Mouse (Mus musculus) monocyte, adult 5-6 weeks (primary cell): Measurements from ENCODE around the gene Timp1. TPM values are rescaled to one million over a fixed set of nuclear protein-coding genes. Genes with fewer than 3 reads are reported as not detected.
A peak's percentile ranks its signal among the peaks of the same experiment; 100 is the strongest.

Experiments
- ATAC-seq: fragments of 153-309, 156-312 bp; replicated peaks from 2 replicates; pipeline ENCODE4 v1.8.0; 2017; ENCODE audit warnings: mild to moderate bottlenecking; ENCODE audit not compliant: low TSS enrichment, insufficient number of reproducible peaks, severe bottlenecking, poor library complexity, low FRiP score
- total RNA-seq: library from RNA; stranded (forward); fragments of 200-1000, 200-491, 200-594 nt; gene quantifications from 3 replicates; pipeline ENCODE4 v1.2.3, GENCODE M21; 2017

Timp1 gene
- not detected in 3 replicates for total RNA-seq

DNA sequence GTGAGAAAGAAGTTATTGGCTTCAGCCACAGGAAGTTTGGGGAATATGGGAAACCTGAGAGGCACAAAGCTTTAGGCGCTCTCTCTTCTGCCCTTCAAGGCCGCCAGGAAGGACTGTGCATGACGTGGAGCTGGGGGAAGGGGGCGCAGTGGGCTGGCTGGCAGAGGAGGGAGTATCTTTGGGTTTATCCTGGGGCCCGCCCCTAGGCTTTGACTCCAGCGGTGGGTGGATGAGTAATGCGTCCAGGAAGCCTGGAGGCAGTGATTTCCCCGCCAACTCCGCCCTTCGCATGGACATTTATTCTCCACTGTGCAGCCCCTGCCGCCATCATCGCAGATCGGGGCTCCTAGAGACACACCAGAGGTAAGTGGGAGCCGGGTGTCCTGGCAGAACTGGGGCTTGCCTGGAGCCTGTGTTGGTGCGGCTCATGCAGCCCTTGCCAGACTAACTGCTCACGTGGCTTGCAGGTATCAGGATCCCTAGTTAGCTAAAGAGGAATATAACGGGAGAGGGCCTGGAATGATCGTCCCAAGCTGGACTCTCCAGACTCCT, at the start of gene Timp1:
TSS of gene Timp1 (plus strand) at position 205 of the 552 bp plus-strand sequence.
- ATAC-seq, result no peak

- no peak for ATAC-seq
These were observed 41.0 kb upstream of the Timp1 start for GRCm38 (mm10) chrX:20828934-20829333.

- no peak for ATAC-seq
These were observed 22.7 kb upstream of the Timp1 start for GRCm38 (mm10) chrX:20847232-20847631.

- ATAC-seq, result no peak
These were observed 22.1 kb upstream of the Timp1 start for GRCm38 (mm10) chrX:20847816-20848215.

DNA sequence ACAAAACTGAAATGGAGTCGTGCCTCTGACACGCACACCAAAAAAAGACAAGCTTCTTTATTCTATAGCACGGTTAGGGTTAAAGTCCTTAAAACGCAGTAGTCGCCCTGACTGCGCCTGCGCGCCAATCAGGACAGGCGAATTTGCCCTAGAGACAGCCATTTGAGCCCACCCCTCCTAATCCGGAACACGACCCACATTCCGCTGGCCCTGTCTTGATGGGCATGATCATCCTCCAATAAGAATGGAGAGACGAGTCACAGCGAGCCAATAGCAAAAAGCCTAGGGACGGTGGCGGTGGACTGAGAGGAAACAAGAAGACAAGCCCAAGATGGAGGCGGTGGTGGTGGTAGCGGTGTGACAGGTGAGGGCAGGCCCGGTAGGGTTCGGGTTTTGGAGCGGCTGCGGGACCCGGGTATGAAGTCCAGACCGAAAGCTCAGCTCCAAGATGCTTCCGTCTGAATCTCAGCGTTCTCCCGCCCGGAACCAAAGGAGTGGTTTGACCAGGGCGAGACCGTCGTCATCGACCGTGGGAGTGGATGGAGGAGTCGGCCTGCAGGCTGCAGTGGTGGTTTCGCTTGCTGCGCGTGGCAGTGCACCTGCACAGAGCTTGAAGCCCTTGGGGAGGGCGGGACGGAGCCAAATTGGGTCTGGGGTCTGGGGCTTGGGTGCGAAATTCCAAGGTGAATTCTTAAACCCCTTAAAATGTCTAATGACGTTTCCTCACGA, 21.5 kb upstream of the Timp1 start:
- ATAC-seq, result peak; percentile 100

DNA sequence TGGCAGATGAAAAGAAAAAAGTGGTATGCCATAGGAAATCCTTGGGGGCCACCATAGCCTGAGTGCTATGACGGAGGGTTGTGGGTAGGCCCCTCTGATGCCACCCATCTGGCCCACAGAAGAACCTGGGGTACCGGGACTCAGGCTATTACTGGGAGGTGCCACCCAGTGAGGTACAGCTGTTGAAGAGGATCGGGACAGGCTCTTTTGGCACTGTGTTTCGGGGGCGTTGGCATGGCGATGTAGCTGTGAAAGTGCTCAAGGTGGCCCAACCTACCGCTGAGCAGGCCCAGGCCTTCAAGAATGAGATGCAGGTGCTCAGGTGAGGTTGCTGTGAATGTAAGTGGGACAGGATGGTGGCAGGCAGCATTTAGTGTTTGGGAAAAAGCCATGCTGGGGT, 16.2 kb upstream of the Timp1 start:
- ATAC-seq, result no peak

- ATAC-seq, result no peak
These were observed 8.4 kb upstream of the Timp1 start for GRCm38 (mm10) chrX:20861453-20862104.

GRCm38 (mm10) chrX:20862105-20863065, 7.6 kb upstream of the Timp1 start:
- no peak for ATAC-seq

DNA sequence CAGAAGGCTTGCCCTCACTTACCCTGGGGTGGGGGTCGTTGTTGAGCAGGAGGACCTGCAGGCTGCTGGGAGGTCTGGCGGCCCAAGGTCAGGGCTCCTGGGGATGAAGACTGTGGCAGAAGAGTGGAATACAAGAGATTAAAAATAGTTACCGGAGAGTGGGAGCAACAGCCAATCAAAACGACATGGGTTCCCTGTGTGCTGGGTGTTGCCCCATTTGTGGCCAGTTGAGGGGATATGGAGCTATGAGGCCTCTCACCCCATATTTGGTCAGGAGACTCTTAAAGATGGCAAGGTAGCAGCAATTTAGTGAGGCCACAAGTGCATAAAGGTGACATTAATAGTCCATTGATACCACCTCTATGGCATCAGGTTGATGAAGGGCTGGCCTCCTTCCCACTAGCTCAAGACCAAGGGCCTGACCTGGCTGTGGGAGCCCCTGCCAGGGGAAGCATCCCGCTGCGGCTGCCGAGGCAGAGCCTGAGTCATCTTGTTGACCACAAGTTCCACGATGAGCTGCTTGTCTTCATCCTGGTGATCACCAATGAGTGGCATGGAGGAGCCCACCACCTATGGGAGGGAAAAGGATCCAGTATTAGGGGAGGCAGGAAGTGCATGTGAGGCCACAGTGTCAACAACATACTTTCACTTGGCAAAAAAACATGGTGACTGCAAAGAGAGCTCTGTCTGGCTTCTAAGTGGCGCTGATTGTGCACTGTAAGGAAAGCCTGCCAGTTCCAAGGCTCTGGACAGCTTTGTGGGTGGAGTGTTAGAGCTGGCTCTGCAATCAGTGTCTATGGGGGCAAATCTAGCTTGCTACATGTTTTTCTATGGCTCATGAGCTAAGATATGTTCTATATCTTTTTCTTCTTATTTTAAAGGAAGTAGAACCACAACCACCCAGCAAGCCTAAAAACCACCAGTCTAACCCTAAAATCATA, 6.5 kb upstream of the Timp1 start:
- ATAC-seq, result no peak

DNA sequence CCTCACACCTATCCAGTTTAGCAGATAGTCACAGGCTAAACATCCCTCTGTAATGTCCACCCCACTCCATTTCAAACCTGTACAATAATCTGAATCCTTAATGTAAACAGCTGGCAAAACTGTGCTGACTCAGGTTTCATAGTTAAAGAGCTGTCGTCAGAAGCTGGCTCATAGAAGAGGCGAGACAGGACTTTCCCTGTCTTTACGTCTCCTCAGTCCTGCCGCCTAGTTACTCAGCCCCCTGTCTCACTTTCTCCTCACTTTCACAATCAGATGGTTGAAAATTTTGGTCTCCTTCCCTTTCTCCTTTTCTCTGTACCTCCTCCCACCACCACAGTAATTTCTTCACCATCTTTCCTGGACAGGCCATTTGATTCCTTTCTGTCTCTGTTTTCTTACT, 1.9 kb upstream of the Timp1 start:
- ATAC-seq, result no peak

DNA sequence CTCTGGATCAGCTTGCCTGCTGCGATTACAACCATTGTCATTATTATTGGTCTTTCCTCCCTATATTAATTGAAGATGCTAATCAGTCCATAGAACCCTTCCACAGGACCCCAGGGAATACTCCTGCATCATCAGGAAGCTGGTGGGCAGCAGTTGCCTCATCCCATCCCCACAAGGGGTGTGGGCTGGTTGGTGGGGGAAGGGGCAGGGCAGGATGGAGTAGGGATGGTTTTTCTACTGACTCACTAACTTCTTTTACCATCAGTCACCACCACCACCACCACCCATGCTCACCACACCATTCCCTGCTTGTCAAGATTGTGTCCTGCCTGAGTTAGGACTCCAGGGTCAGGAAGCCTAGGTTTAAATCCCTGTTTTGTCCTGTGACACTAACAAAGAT, 763 bp upstream of the Timp1 start:
- ATAC-seq, result no peak

DNA sequence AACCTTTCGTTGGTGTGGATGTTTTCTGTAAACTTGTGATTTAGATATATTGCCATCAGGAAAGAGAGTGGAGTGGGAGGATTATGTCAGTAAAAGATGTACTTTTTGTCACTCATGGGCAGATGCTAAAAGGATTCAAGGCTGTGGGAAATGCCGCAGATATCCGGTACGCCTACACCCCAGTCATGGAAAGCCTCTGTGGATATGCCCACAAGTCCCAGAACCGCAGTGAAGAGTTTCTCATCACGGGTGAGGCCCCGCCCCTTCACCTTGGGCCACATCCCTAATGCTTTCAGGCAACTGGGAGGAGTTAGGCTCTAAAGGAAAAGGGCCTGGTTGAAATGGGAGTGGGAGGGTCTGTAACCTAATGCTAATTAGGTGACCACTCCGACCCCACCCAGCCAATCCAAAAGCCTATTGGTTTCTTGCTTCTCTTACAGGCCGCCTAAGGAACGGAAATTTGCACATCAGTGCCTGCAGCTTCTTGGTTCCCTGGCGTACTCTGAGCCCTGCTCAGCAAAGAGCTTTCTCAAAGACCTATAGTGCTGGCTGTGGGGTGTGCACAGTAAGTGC, 3.0 kb downstream of the Timp1 start:
- no peak for ATAC-seq

DNA sequence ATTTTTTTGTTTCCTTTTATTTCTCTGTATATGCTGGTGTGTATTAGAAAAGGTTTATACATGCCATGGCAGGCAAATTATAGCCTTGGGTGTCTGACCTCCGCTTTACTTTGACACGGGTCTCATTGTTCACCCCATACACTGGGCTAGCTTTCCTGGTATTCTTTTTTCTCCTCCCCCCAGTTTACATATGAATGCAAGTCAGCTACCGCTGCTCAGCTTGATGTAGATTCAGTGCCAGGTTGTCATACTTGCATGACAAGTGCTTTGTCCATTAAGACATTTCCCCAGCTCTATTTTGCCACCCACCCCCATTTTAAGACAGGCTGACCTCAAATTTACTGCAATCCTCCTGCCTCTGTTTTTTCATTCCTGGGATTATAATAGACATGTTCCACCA, 5.3 kb downstream of the Timp1 start:
- no peak for ATAC-seq

GRCm38 (mm10) chrX:20910074-20910473, 40.1 kb downstream of the Timp1 start:
- ATAC-seq, result no peak

- ATAC-seq, result no peak
These were observed 43.8 kb downstream of the Timp1 start for GRCm38 (mm10) chrX:20913726-20914125.

DNA sequence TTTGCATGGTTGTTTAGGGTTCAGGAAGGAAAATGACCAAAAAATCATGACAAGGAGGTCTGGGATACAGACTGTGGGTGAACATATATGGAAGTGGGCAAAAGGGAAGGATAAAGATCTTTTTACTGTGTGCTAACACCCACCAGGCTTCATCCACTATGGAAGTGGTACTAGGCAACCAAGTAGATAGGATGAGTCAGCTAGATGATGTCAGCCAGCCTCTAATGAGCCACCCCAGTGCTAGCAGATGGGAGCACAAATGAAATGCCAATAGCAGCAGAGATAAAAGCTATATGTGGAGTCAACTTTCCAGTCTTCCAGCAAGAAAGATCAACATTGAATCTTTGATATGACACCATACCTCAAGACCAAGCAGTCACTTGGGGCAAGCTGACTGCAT, 45.1 kb downstream of the Timp1 start:
- no peak for ATAC-seq

- no peak for ATAC-seq
These were observed 50.4 kb downstream of the Timp1 start for GRCm38 (mm10) chrX:20920249-20920843.
